Mouse (Mus musculus): ENCODE measurements around the gene Top3b.
"Not testable (repeated sequence)": the region's sequence is repeated elsewhere in the genome, so short reads cannot be mapped to it uniquely, and the experiment has no call there.

Gene Top3b

GRCm38 (mm10) chr16:16870617-16871331 lies at the start of gene Top3b, which contains the start of gene Vpreb1:
Top3b (plus strand) TSS chr16:16870736.
Vpreb1 (minus strand) TSS chr16:16870843.
- DNase-seq (ENCODE audit: low spot score in 2 of 2): peak; percentile 75 to 89

GRCm38 (mm10) chr16:16825476-16825875 lies 45.1 kb upstream of the Top3b start:
- no peak for DNase-seq (ENCODE audit: low spot score in 2 of 2)

- DNase-seq (ENCODE audit: low spot score in 2 of 2): no peak
These were observed 44.3 kb upstream of the Top3b start for GRCm38 (mm10) chr16:16826223-16826622.

- peak in 1 of 2 experiments; percentile 2 for DNase-seq (ENCODE audit: low spot score in 2 of 2)
These were observed 41.5 kb upstream of the Top3b start, which contains the start of gene Spag6l for GRCm38 (mm10) chr16:16828757-16829615. Spag6l (minus strand) TSS chr16:16829456.

GRCm38 (mm10) chr16:16829671-16830070 lies 40.9 kb upstream of the Top3b start:
- no peak for DNase-seq (ENCODE audit: low spot score in 2 of 2)

- DNase-seq (ENCODE audit: low spot score in 2 of 2): no peak
These were observed 21.3 kb upstream of the Top3b start for GRCm38 (mm10) chr16:16849196-16849595.

- DNase-seq (ENCODE audit: low spot score in 2 of 2): no peak
These were observed 18.1 kb upstream of the Top3b start for GRCm38 (mm10) chr16:16852411-16852810.

- DNase-seq (ENCODE audit: low spot score in 2 of 2): peak; percentile 28 to 33
These were observed 15.7 kb upstream of the Top3b start for GRCm38 (mm10) chr16:16854836-16855235.

GRCm38 (mm10) chr16:16855541-16855940 lies 15.0 kb upstream of the Top3b start:
- no peak for DNase-seq (ENCODE audit: low spot score in 2 of 2)

- DNase-seq (ENCODE audit: low spot score in 2 of 2): not testable (repeated sequence)
These were observed 14.5 kb upstream of the Top3b start for GRCm38 (mm10) chr16:16856054-16856453.

- DNase-seq (ENCODE audit: low spot score in 2 of 2): no peak
These were observed 13.6 kb upstream of the Top3b start for GRCm38 (mm10) chr16:16856731-16857476.

GRCm38 (mm10) chr16:16862288-16862687 lies 8.2 kb upstream of the Top3b start:
- DNase-seq (ENCODE audit: low spot score in 2 of 2): no peak

GRCm38 (mm10) chr16:16863978-16864377 lies 6.6 kb upstream of the Top3b start, which contains the start of gene Igll1:
Igll1 (minus strand) TSS chr16:16863985.
- no peak for DNase-seq (ENCODE audit: low spot score in 2 of 2)

- DNase-seq (ENCODE audit: low spot score in 2 of 2): no peak
These were observed 5.3 kb upstream of the Top3b start for GRCm38 (mm10) chr16:16865217-16865616.

GRCm38 (mm10) chr16:16865696-16866561 lies 4.6 kb upstream of the Top3b start:
- no peak for DNase-seq (ENCODE audit: low spot score in 2 of 2)

GRCm38 (mm10) chr16:16870241-16870616 lies 307 bp upstream of the Top3b start:
- DNase-seq (ENCODE audit: low spot score in 2 of 2): no peak

- DNase-seq (ENCODE audit: low spot score in 2 of 2): no peak
These were observed 8.5 kb downstream of the Top3b start for GRCm38 (mm10) chr16:16879025-16879424.

GRCm38 (mm10) chr16:16888341-16888740 lies 17.8 kb downstream of the Top3b start:
- no peak for DNase-seq (ENCODE audit: low spot score in 2 of 2)

GRCm38 (mm10) chr16:16892366-16892765 lies 21.8 kb downstream of the Top3b start:
- DNase-seq (ENCODE audit: low spot score in 2 of 2): no peak

- DNase-seq (ENCODE audit: low spot score in 2 of 2): no peak
These were observed 25.5 kb downstream of the Top3b start for GRCm38 (mm10) chr16:16896015-16896381.

Data from urinary bladder, postnatal 36 days (tissue).